Mouse (Mus musculus): ENCODE results near the gene Prdx1. TPM values are rescaled to one million over a fixed set of nuclear protein-coding genes. Genes with fewer than 3 reads are reported as not detected.
A peak's percentile ranks its signal among the peaks of the same experiment; 100 is the strongest.
"Not testable (repeated sequence)": the region's sequence is repeated elsewhere in the genome, so short reads cannot be mapped to it uniquely, and the experiment has no call there.

Prdx1 gene
- polyA plus RNA-seq (2015; fragmentation: Nextera tagmentation; extraction: Ambion mirVana), result 1,118 and 1,206 TPM in 2 replicates

- DNase-seq (ENCODE audit: low spot score), result peak; percentile 95
Measured at GRCm38 (mm10) chr4:116685402-116686061, at the start of gene Prdx1. Prdx1 (plus strand) TSS chr4:116685544.

GRCm38 (mm10) chr4:116638821-116639220 lies 46.5 kb upstream of the Prdx1 start:
- no peak for DNase-seq (ENCODE audit: low spot score)

- no peak for DNase-seq (ENCODE audit: low spot score)
Measured at GRCm38 (mm10) chr4:116642071-116642470, 43.3 kb upstream of the Prdx1 start.

- DNase-seq (ENCODE audit: low spot score), result peak; percentile 35
Measured at GRCm38 (mm10) chr4:116644326-116644725, 41.0 kb upstream of the Prdx1 start.

- DNase-seq (ENCODE audit: low spot score), result no peak
Measured at GRCm38 (mm10) chr4:116645624-116646023, 39.7 kb upstream of the Prdx1 start.

GRCm38 (mm10) chr4:116649411-116649810 lies 35.9 kb upstream of the Prdx1 start:
- no peak for DNase-seq (ENCODE audit: low spot score)

GRCm38 (mm10) chr4:116650365-116650764 lies 35.0 kb upstream of the Prdx1 start:
- DNase-seq (ENCODE audit: low spot score), result no peak

GRCm38 (mm10) chr4:116650924-116651796 lies 34.2 kb upstream of the Prdx1 start, which contains the start of gene Akr1a1:
Akr1a1 (minus strand) TSS chr4:116651680.
- peak; percentile 89 for DNase-seq (ENCODE audit: low spot score)

- DNase-seq (ENCODE audit: low spot score), result no peak
Measured at GRCm38 (mm10) chr4:116651797-116652135, 33.6 kb upstream of the Prdx1 start.

GRCm38 (mm10) chr4:116653228-116653627 lies 32.1 kb upstream of the Prdx1 start:
- DNase-seq (ENCODE audit: low spot score), result no peak

- no peak for DNase-seq (ENCODE audit: low spot score)
Measured at GRCm38 (mm10) chr4:116655100-116655499, 30.2 kb upstream of the Prdx1 start.

GRCm38 (mm10) chr4:116655658-116656057 lies 29.7 kb upstream of the Prdx1 start:
- no peak for DNase-seq (ENCODE audit: low spot score)

GRCm38 (mm10) chr4:116657971-116658370 lies 27.4 kb upstream of the Prdx1 start:
- no peak for DNase-seq (ENCODE audit: low spot score)

- DNase-seq (ENCODE audit: low spot score), result no peak
Measured at GRCm38 (mm10) chr4:116659474-116659873, 25.9 kb upstream of the Prdx1 start.

- DNase-seq (ENCODE audit: low spot score), result not testable (repeated sequence)
Measured at GRCm38 (mm10) chr4:116659916-116660315, 25.4 kb upstream of the Prdx1 start.

- DNase-seq (ENCODE audit: low spot score), result no peak
Measured at GRCm38 (mm10) chr4:116660829-116661228, 24.5 kb upstream of the Prdx1 start.

- DNase-seq (ENCODE audit: low spot score), result no peak
Measured at GRCm38 (mm10) chr4:116661998-116662397, 23.3 kb upstream of the Prdx1 start.

GRCm38 (mm10) chr4:116666625-116667024 lies 18.7 kb upstream of the Prdx1 start:
- DNase-seq (ENCODE audit: low spot score), result no peak

- no peak for DNase-seq (ENCODE audit: low spot score)
Measured at GRCm38 (mm10) chr4:116668145-116668544, 17.2 kb upstream of the Prdx1 start.

GRCm38 (mm10) chr4:116669291-116669690 lies 16.1 kb upstream of the Prdx1 start:
- DNase-seq (ENCODE audit: low spot score), result no peak

- no peak for DNase-seq (ENCODE audit: low spot score)
Measured at GRCm38 (mm10) chr4:116672785-116673184, 12.6 kb upstream of the Prdx1 start.

- DNase-seq (ENCODE audit: low spot score), result not testable (repeated sequence)
Measured at GRCm38 (mm10) chr4:116674761-116675160, 10.6 kb upstream of the Prdx1 start.
